In genomic region chr11:20137872-20138271, GRCm38 (mm10) we compare ENCODE assay signal across 26 mouse cellular contexts.
"Had no signal": no experiment of that assay in that cellular context is flagged by ENCODE, and none has a peak within 500 bp of the region (broad histone marks: within the 10 kb centered on the region; RNA-seq: fewer than 3 reads in every experiment).

No protein-coding gene starts in this region.

- H3K9ac ChIP-seq: heart, embryonic 12.5 days; hindbrain, embryonic 12.5 days; hindbrain, embryonic 14.5 days; intestine, embryonic 15.5 days; limb, embryonic 13.5 days; limb, embryonic 15.5 days; liver, embryonic 12.5 days; liver, embryonic 14.5 days had no signal

- H3K36me3 ChIP-seq: heart, embryonic 12.5 days; hindbrain, embryonic 10.5 days; hindbrain, embryonic 12.5 days; intestine, embryonic 15.5 days; limb, embryonic 13.5 days; limb, embryonic 15.5 days; liver, embryonic 12.5 days had no signal

- H3K27me3 ChIP-seq: heart, embryonic 12.5 days; hindbrain, embryonic 12.5 days; intestine, embryonic 15.5 days; limb, embryonic 13.5 days; limb, embryonic 15.5 days; liver, embryonic 12.5 days had no signal

- H3K9me3 ChIP-seq: heart, embryonic 12.5 days; hindbrain, embryonic 10.5 days; hindbrain, embryonic 12.5 days; intestine, embryonic 15.5 days; limb, embryonic 13.5 days; limb, embryonic 15.5 days; liver, embryonic 12.5 days had no signal

- H3K27ac ChIP-seq: gastrocnemius, adult 2 months; heart, adult 2 months; hindbrain, embryonic 10.5 days; hindbrain, embryonic 12.5 days; hindbrain, embryonic 14.5 days; intestine, embryonic 15.5 days; limb, embryonic 13.5 days; limb, embryonic 15.5 days; liver, embryonic 12.5 days; liver, embryonic 14.5 days had no signal

- ATAC-seq: hindbrain, embryonic 16.5 days; inflammation-experienced regulatory T-cells, adult 6 months; intestine, embryonic 15.5 days; intestine, postnatal 0 days; liver, embryonic 12.5 days had no signal

- H3K4me3 ChIP-seq: gastrocnemius, adult 2 months; heart, adult 2 months; heart, embryonic 12.5 days; hindbrain, embryonic 10.5 days; hindbrain, embryonic 12.5 days; intestine, embryonic 15.5 days; limb, embryonic 13.5 days; limb, embryonic 15.5 days; liver, embryonic 12.5 days had no signal

- H3K4me1 ChIP-seq: heart, embryonic 12.5 days; hindbrain, embryonic 10.5 days; hindbrain, embryonic 12.5 days; intestine, embryonic 15.5 days had no signal

- DNase-seq: gastrocnemius, adult 2 months; gastrocnemius, postnatal 10 days; gastrocnemius, postnatal 25 days; heart, adult 2 months; heart, postnatal 10 days; heart, postnatal 4 days; kidney, adult 18-20 months; kidney, adult 8-10 months; kidney, postnatal 10 days; kidney, postnatal 25 days; kidney, postnatal 4 days; layer of hippocampus, adult 9-11 months; layer of hippocampus, postnatal 36 days; left cerebral cortex, postnatal 4 days had no signal

- H3K4me2 ChIP-seq: heart, embryonic 12.5 days; hindbrain, embryonic 12.5 days; hindbrain, embryonic 14.5 days; intestine, embryonic 15.5 days; limb, embryonic 13.5 days; limb, embryonic 15.5 days; liver, embryonic 12.5 days had no signal
